Mouse (Mus musculus): ENCODE data around the gene Scaper. TPM values are rescaled to one million over a fixed set of nuclear protein-coding genes. Genes with fewer than 3 reads are reported as not detected.

The Scaper gene
- total and polyA plus RNA-seq, 3 experiments, result 4.2 to 5.2 (median 4.5) TPM

GRCm38 (mm10) chr9:55543703-55544401, 394.1 kb downstream of the Scaper start:
- no peaks in the 10 kb centered on the region for H3K79me2 ChIP-seq (replicated peaks; ENCODE audit: control insufficient read depth, extremely low read depth, insufficient read depth, poor library complexity, severe bottlenecking)
- H3K27me3 ChIP-seq (replicated peaks), result no peaks in the 10 kb centered on the region
- H3K9me3 ChIP-seq (replicated peaks; ENCODE audit: low read length), result peaks cover 28% of the 10 kb centered on the region
- in situ Hi-C loops (cut with MboI; ENCODE audit: low pct_ligation_motif_present, low pct_unique_long_range_greater_than_20kb, low sequenced_read_pairs), result no loop called here
- H3K4me1 ChIP-seq (ENCODE audit: control insufficient read depth in 1 of 2, insufficient read depth in 2 of 2), result no peaks in the 10 kb centered on the region; a peak in 1 of 4 replicates
- no peak overlapping the region for H3K9ac ChIP-seq (ENCODE audit: insufficient read depth, low read depth)
- peaks cover 0 to 29% of the 10 kb centered on the region in 2 experiments for H3K36me3 ChIP-seq (replicated peaks in 1 of 2; ENCODE audit: control insufficient read depth in 1 of 2, insufficient read depth in 1 of 2, low read length in 1 of 2)
- H3K4me2 ChIP-seq (ENCODE audit: insufficient read depth, low read depth, poor library complexity, severe bottlenecking), result no peak overlapping the region
- no peak overlapping the region for H3K4me3 ChIP-seq (replicated peaks in 1 of 3; ENCODE audit: low read depth in 2 of 3, low read length in 2 of 3, poor library complexity in 1 of 3)
- dilution Hi-C loops (cut with MboI; ENCODE audit: extremely low pct_ligation_motif_present, extremely low pct_unique_long_range_greater_than_20kb, low sequenced_read_pairs), result no loop called here
- H3K27ac ChIP-seq (ENCODE audit: insufficient read depth, low read depth), result no peak overlapping the region
- DNase-seq (ENCODE audit: extremely low read depth), result no peak
- TF ChIP-seq ETS1 (conservative IDR thresholded peaks at IDR 0.05; ENCODE audit: low read depth, low read length) (no peak), ZMIZ1 (IDR thresholded peaks at IDR 0.05; ENCODE audit: low read depth, low read length) (no peak), MAZ (IDR thresholded peaks at IDR 0.05; ENCODE audit: low read depth, low read length) (no peak), SIN3A (IDR thresholded peaks at IDR 0.05; ENCODE audit: low read length) (no peak), USF1 (IDR thresholded peaks at IDR 0.05; ENCODE audit: low read depth, low read length) (no peak)

DNA sequence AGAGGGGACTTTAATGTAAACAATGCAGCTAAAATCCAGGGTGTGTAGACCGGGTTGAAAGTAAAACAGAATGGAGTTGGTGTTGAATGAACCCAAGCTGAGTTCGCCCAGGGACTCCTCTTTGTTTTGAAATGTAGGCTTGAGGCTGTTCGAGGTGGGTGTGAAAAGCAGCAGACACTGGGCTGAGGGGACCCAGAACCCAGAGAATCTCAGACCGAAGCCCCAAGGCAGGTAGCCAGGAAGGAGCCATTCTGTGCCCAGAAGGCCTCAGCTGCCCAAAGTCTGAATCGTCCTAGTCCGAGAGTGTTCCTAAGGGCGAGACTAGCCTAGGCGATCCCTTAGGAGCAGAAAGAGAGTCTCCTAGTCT, 394.6 kb downstream of the Scaper start:
- H3K9me3 ChIP-seq (replicated peaks; ENCODE audit: low read length), result peaks cover 28% of the 10 kb centered on the region
- no peak overlapping the region for H3K27ac ChIP-seq (ENCODE audit: insufficient read depth, low read depth)
- H3K36me3 ChIP-seq (replicated peaks in 1 of 2; ENCODE audit: control insufficient read depth in 1 of 2, insufficient read depth in 1 of 2, low read length in 1 of 2), result peaks cover 0 to 29% of the 10 kb centered on the region in 2 experiments
- H3K79me2 ChIP-seq (replicated peaks; ENCODE audit: control insufficient read depth, extremely low read depth, insufficient read depth, poor library complexity, severe bottlenecking), result no peaks in the 10 kb centered on the region
- no peak for DNase-seq (ENCODE audit: extremely low read depth)
- no peak overlapping the region for H3K9ac ChIP-seq (ENCODE audit: insufficient read depth, low read depth)
- in situ Hi-C loops (cut with MboI; ENCODE audit: low pct_ligation_motif_present, low pct_unique_long_range_greater_than_20kb, low sequenced_read_pairs) (no loop called here), dilution Hi-C loops (cut with MboI; ENCODE audit: extremely low pct_ligation_motif_present, extremely low pct_unique_long_range_greater_than_20kb, low sequenced_read_pairs) (no loop called here)
- no peak for TF ChIP-seq CTCF (conservative IDR thresholded peaks at IDR 0.05 in 1 of 2, IDR thresholded peaks at IDR 0.05 in 1 of 2; ENCODE audit: low read depth in 2 of 2, low read length in 2 of 2)
- no peak for TF ChIP-seq MAZ (IDR thresholded peaks at IDR 0.05; ENCODE audit: low read depth, low read length)
- no peak for TF ChIP-seq NELFE (IDR thresholded peaks at IDR 0.05; ENCODE audit: low read depth, low read length)
- no peak for TF ChIP-seq TBP (conservative IDR thresholded peaks at IDR 0.05; ENCODE audit: low read depth, low read length)
- no peak for TF ChIP-seq USF2 (conservative IDR thresholded peaks at IDR 0.05; ENCODE audit: low read depth, low read length)
- no peak for TF ChIP-seq IRF4 (IDR thresholded peaks at IDR 0.05; ENCODE audit: low read depth, low read length)
- TF ChIP-seq MAX (IDR thresholded peaks at IDR 0.05; ENCODE audit: low read length), result no peak
- no peak for TF ChIP-seq E2F4 (IDR thresholded peaks at IDR 0.05; ENCODE audit: insufficient replicate concordance, low read depth, low read length)
- no peak for TF ChIP-seq ZNF384 (IDR thresholded peaks at IDR 0.05; ENCODE audit: low read depth, low read length)
- TF ChIP-seq TCF12 (IDR thresholded peaks at IDR 0.05; ENCODE audit: low read depth, low read length), result no peak
- TF ChIP-seq USF1 (IDR thresholded peaks at IDR 0.05; ENCODE audit: low read depth, low read length), result no peak
- no peak overlapping the region for H3K4me3 ChIP-seq (replicated peaks in 1 of 3; ENCODE audit: low read depth in 2 of 3, low read length in 2 of 3, poor library complexity in 1 of 3)
- no peaks in the 10 kb centered on the region; a peak in 1 of 4 replicates for H3K4me1 ChIP-seq (ENCODE audit: control insufficient read depth in 1 of 2, insufficient read depth in 2 of 2)
- no peaks in the 10 kb centered on the region for H3K27me3 ChIP-seq (replicated peaks)
- no peak overlapping the region for H3K4me2 ChIP-seq (ENCODE audit: insufficient read depth, low read depth, poor library complexity, severe bottlenecking)
